13 mouse cellular contexts compared by ENCODE assay signal in the genomic region with DNA sequence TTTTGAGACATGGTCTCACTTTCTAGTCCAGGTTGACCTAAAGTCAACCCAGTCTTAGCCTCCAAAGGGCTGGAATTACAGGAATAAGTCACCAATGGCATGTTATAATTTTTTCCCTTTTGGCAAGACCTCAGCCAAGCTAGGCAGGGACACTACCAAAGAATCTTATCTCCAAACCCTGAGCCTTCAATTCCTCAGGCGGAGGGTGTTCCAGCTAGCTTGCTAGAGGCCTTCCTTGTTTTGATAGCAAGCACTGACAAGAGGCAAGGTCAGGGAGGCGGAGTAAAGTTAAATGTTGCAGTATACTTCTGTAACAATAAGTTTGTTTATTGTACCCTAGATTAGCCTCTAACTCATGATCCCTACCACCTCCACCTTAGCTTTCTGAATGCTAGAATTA. TPM values are rescaled to one million over a fixed set of nuclear protein-coding genes. Genes with fewer than 3 reads are reported as not detected.
"Had no signal": no experiment of that assay in that cellular context is flagged by ENCODE, and none has a peak within 500 bp of the region (broad histone marks: within the 10 kb centered on the region; RNA-seq: fewer than 3 reads in every experiment).

No protein-coding gene starts in this region.

- H3K9me3 ChIP-seq: limb, embryonic 12.5 days; lung, embryonic 15.5 days; midbrain, embryonic 13.5 days; stomach, embryonic 15.5 days had no signal

- ATAC-seq: inflammation-experienced regulatory T-cells, adult 6 months; intestine, postnatal 0 days; midbrain, embryonic 13.5 days had no signal

- H3K4me2 ChIP-seq: limb, embryonic 12.5 days; lung, embryonic 15.5 days; midbrain, embryonic 13.5 days; stomach, embryonic 15.5 days had no signal

- DNase-seq: kidney, adult 8-10 months; kidney, postnatal 25 days; lung, postnatal 14 days; right cerebral cortex, postnatal 4 days had no signal

- H3K4me1 ChIP-seq: limb, embryonic 12.5 days; lung, embryonic 15.5 days; stomach, embryonic 15.5 days had no signal

- H3K27ac ChIP-seq: limb, embryonic 12.5 days; lung, embryonic 15.5 days; midbrain, embryonic 13.5 days; stomach, embryonic 15.5 days had no signal

- H3K9ac ChIP-seq: limb, embryonic 12.5 days; lung, embryonic 15.5 days; midbrain, embryonic 13.5 days; stomach, embryonic 15.5 days had no signal

- H3K4me3 ChIP-seq: limb, embryonic 12.5 days; lung, embryonic 15.5 days; midbrain, embryonic 13.5 days; stomach, embryonic 15.5 days had no signal

- H3K36me3 ChIP-seq: limb, embryonic 12.5 days; lung, embryonic 15.5 days; midbrain, embryonic 13.5 days; stomach, embryonic 15.5 days had no signal

RNA-seq across cellular contexts. Expression of gene Rab19, which starts 44.2 kb away (rescaled TPM):
- total RNA-seq: left cerebral cortex, postnatal 36 days; midbrain, postnatal 0 days had no signal
- polyA plus RNA-seq: neural tube, embryonic 14.5 days had no signal
